Mouse (Mus musculus) hindbrain, embryonic 13.5 days (tissue): ENCODE results near the gene Doxl2. TPM values are rescaled to one million over a fixed set of nuclear protein-coding genes. Genes with fewer than 3 reads are reported as not detected.
"Not testable (repeated sequence)": the region's sequence is repeated elsewhere in the genome, so short reads cannot be mapped to it uniquely, and the experiment has no call there.

Source experiments
- ATAC-seq: fragments of 200-750 bp; cut with Nextera tagmentation; 2 replicates; pipeline ENCODE4 v1.8.0; 2017; ENCODE audit warnings: moderate TSS enrichment; ENCODE audit not compliant: low FRiP score
- H3K27ac ChIP-seq: fragments of 300-500 bp; sonication (generic); 2 replicates; pipeline ENCODE4 v1.5.1; 2015; ENCODE audit warnings: inconsistent platforms, mild to moderate bottlenecking, moderate library complexity
- H3K27me3 ChIP-seq: fragments of 300-500 bp; sonication (generic); 2 replicates; pipeline ENCODE4 v1.6.1; 2015; ENCODE audit warnings: mild to moderate bottlenecking, inconsistent platforms
- H3K36me3 ChIP-seq: fragments of 300-500 bp; sonication (generic); 2 replicates; pipeline ENCODE4 v1.6.1; 2015; ENCODE audit warnings: mild to moderate bottlenecking, inconsistent platforms
- H3K4me1 ChIP-seq: fragments of 300-500 bp; sonication (generic); replicated peaks from 2 replicates; pipeline ENCODE4 v1.6.1; 2015; ENCODE audit warnings: inconsistent platforms
- H3K4me2 ChIP-seq: fragments of 300-500 bp; sonication (generic); 2 replicates; pipeline ENCODE4 v1.6.1; 2015; ENCODE audit warnings: inconsistent platforms, mild to moderate bottlenecking, moderate library complexity
- H3K4me3 ChIP-seq: fragments of 300-500 bp; sonication (generic); 2 replicates; pipeline ENCODE4 v1.5.1; 2015; ENCODE audit warnings: mild to moderate bottlenecking, inconsistent platforms
- H3K9ac ChIP-seq: fragments of 300-500 bp; sonication (generic); 2 replicates; pipeline ENCODE4 v1.6.1; 2015; ENCODE audit warnings: mild to moderate bottlenecking, inconsistent platforms
- H3K9me3 ChIP-seq: fragments of 300-500 bp; sonication (generic); 2 replicates; pipeline ENCODE4 v1.6.1; 2016; ENCODE audit warnings: inconsistent platforms
- WGBS: fragments of 180-500 bp; shearing (Covaris S2); methylation state at CpG from one replicate; pipeline ENCODE4 v1.1.7; 2015; 5-methylcytosine and 5-hydroxymethylcytosine counted together
- polyA plus RNA-seq: library from polyadenylated mRNA; unstranded; fragments of >200 nt; fragmentation: Nextera tagmentation; extraction: Ambion mirVana; gene quantifications from 2 replicates; pipeline ENCODE4 v1.2.1, GENCODE M21; 2015

Gene Doxl2
- not detected in 2 replicates for polyA plus RNA-seq

- Histone ChIP-seq H3K4me1 (no peaks in the 10 kb centered on the region), H3K27ac (no peak within 1 kb of the TSS), H3K4me2 (no peak within 1 kb of the TSS), H3K36me3 (no peaks in the 10 kb centered on the region), H3K27me3 (no peaks in the 10 kb centered on the region), H3K4me3 (no peak within 1 kb of the TSS), H3K9ac (no peak within 1 kb of the TSS), H3K9me3 (no peaks in the 10 kb centered on the region)
- no peak for ATAC-seq
- WGBS = 91% methylated on average over 2 of the region's 2 CpGs
Measured at GRCm38 (mm10) chr6:48974663-48975062, at the start of gene Doxl2. Gene Doxl2, plus strand, starts transcription at chr6:48974963.

- Histone ChIP-seq H3K9ac (no peak within 1 kb of the TSS), H3K9me3 (no peaks in the 10 kb centered on the region), H3K4me2 (no peak within 1 kb of the TSS), H3K27ac (no peak within 1 kb of the TSS), H3K4me1 (no peaks in the 10 kb centered on the region), H3K4me3 (no peak within 1 kb of the TSS), H3K36me3 (no peaks in the 10 kb centered on the region), H3K27me3 (no peaks in the 10 kb centered on the region)
- WGBS = 93% methylated on average over 5 of the region's 5 CpGs
- no peak for ATAC-seq
Measured at GRCm38 (mm10) chr6:48929595-48929994, 45.2 kb upstream of the Doxl2 start, which contains the start of gene 1600015I10Rik. Gene 1600015I10Rik, plus strand, starts transcription at chr6:48929895.

GRCm38 (mm10) chr6:48949596-48949995 lies 25.2 kb upstream of the Doxl2 start:
- H3K27ac ChIP-seq = no peak overlapping the region
- no peaks in the 10 kb centered on the region for H3K4me1 ChIP-seq
- H3K27me3 ChIP-seq = no peaks in the 10 kb centered on the region
- no peak overlapping the region for H3K4me2 ChIP-seq
- no peak for ATAC-seq
- no peak overlapping the region for H3K4me3 ChIP-seq
- no peaks in the 10 kb centered on the region for H3K36me3 ChIP-seq
- H3K9me3 ChIP-seq = no peaks in the 10 kb centered on the region; the same call in 1 of the 2 replicates
- WGBS = 78% methylated on average over 2 of the region's 2 CpGs
- no peak overlapping the region for H3K9ac ChIP-seq

GRCm38 (mm10) chr6:48950676-48951075 lies 24.1 kb upstream of the Doxl2 start:
- WGBS = 89% methylated on average over 5 of the region's 5 CpGs
- no peak for ATAC-seq
- H3K9ac ChIP-seq = no peak overlapping the region
- H3K4me2 ChIP-seq = no peak overlapping the region
- no peak overlapping the region for H3K4me3 ChIP-seq
- H3K36me3 ChIP-seq = no peaks in the 10 kb centered on the region
- no peaks in the 10 kb centered on the region for H3K4me1 ChIP-seq
- H3K27ac ChIP-seq = no peak overlapping the region
- H3K9me3 ChIP-seq = no peaks in the 10 kb centered on the region
- H3K27me3 ChIP-seq = no peaks in the 10 kb centered on the region

GRCm38 (mm10) chr6:48951630-48952029 lies 23.1 kb upstream of the Doxl2 start:
- H3K4me2 ChIP-seq = no peak overlapping the region
- H3K9ac ChIP-seq = no peak overlapping the region
- ATAC-seq = no peak
- no peak overlapping the region for H3K4me3 ChIP-seq
- no peaks in the 10 kb centered on the region for H3K9me3 ChIP-seq
- no peaks in the 10 kb centered on the region for H3K27me3 ChIP-seq
- 92% methylated on average over 6 of the region's 6 CpGs for WGBS
- H3K4me1 ChIP-seq = no peaks in the 10 kb centered on the region
- H3K36me3 ChIP-seq = no peaks in the 10 kb centered on the region
- H3K27ac ChIP-seq = no peak overlapping the region

- H3K4me3 ChIP-seq = no peak overlapping the region
- no peak for ATAC-seq
- no peaks in the 10 kb centered on the region for H3K27me3 ChIP-seq
- no peaks in the 10 kb centered on the region for H3K4me1 ChIP-seq
- H3K4me2 ChIP-seq = no peak overlapping the region
- no peaks in the 10 kb centered on the region for H3K36me3 ChIP-seq
- no peaks in the 10 kb centered on the region for H3K9me3 ChIP-seq
- H3K27ac ChIP-seq = no peak overlapping the region
- H3K9ac ChIP-seq = no peak overlapping the region
- WGBS = 87% methylated on average over 5 of the region's 5 CpGs
Measured at GRCm38 (mm10) chr6:48953220-48953619, 21.5 kb upstream of the Doxl2 start.

GRCm38 (mm10) chr6:48954211-48954610 lies 20.6 kb upstream of the Doxl2 start:
- H3K9ac ChIP-seq = no peak overlapping the region
- H3K4me1 ChIP-seq = no peaks in the 10 kb centered on the region
- no peaks in the 10 kb centered on the region for H3K27me3 ChIP-seq
- WGBS = 80% methylated on average over 5 of the region's 5 CpGs
- no peak overlapping the region for H3K4me2 ChIP-seq
- no peaks in the 10 kb centered on the region for H3K36me3 ChIP-seq
- no peaks in the 10 kb centered on the region for H3K9me3 ChIP-seq
- H3K4me3 ChIP-seq = no peak overlapping the region
- ATAC-seq = no peak
- H3K27ac ChIP-seq = no peak overlapping the region

GRCm38 (mm10) chr6:48954946-48955345 lies 19.8 kb upstream of the Doxl2 start:
- Histone ChIP-seq H3K9me3 (no peaks in the 10 kb centered on the region), H3K4me2 (no peak overlapping the region), H3K27me3 (no peaks in the 10 kb centered on the region), H3K9ac (no peak overlapping the region), H3K4me3 (no peak overlapping the region), H3K4me1 (no peaks in the 10 kb centered on the region), H3K36me3 (no peaks in the 10 kb centered on the region), H3K27ac (no peak overlapping the region)
- 71% methylated on average over 1 of the region's 1 CpGs for WGBS
- ATAC-seq = no peak

GRCm38 (mm10) chr6:48956785-48957184 lies 18.0 kb upstream of the Doxl2 start:
- 87% methylated on average over 4 of the region's 4 CpGs for WGBS
- Histone ChIP-seq H3K27me3 (no peaks in the 10 kb centered on the region), H3K36me3 (no peaks in the 10 kb centered on the region), H3K9me3 (no peaks in the 10 kb centered on the region), H3K9ac (no peak overlapping the region), H3K4me1 (no peaks in the 10 kb centered on the region), H3K4me3 (no peak overlapping the region), H3K4me2 (no peak overlapping the region), H3K27ac (no peak overlapping the region)
- ATAC-seq = no peak

- Histone ChIP-seq H3K9ac (no peak overlapping the region), H3K4me1 (no peaks in the 10 kb centered on the region), H3K4me2 (no peak overlapping the region), H3K9me3 (no peaks in the 10 kb centered on the region), H3K27ac (no peak overlapping the region), H3K4me3 (no peak overlapping the region), H3K27me3 (no peaks in the 10 kb centered on the region), H3K36me3 (no peaks in the 10 kb centered on the region)
- ATAC-seq = no peak
- WGBS = 59% methylated on average over 1 of the region's 1 CpGs
Measured at GRCm38 (mm10) chr6:48958053-48958452, 16.7 kb upstream of the Doxl2 start.

- ATAC-seq, H3K4me2 ChIP-seq, H3K27me3 ChIP-seq, H3K9me3 ChIP-seq, H3K4me3 ChIP-seq, H3K4me1 ChIP-seq, H3K27ac ChIP-seq, H3K9ac ChIP-seq, H3K36me3 ChIP-seq: not testable (repeated sequence)
- WGBS = 33% methylated on average over 7 of the region's 7 CpGs
Measured at GRCm38 (mm10) chr6:48959151-48959550, 15.6 kb upstream of the Doxl2 start.

- WGBS = 94% methylated on average over 5 of the region's 5 CpGs
- H3K27ac ChIP-seq, H3K4me2 ChIP-seq, H3K9ac ChIP-seq, H3K27me3 ChIP-seq, H3K36me3 ChIP-seq, H3K9me3 ChIP-seq, H3K4me3 ChIP-seq, H3K4me1 ChIP-seq, ATAC-seq: not testable (repeated sequence)
Measured at GRCm38 (mm10) chr6:48966696-48967095, 8.1 kb upstream of the Doxl2 start.

GRCm38 (mm10) chr6:48967868-48968267 lies 6.9 kb upstream of the Doxl2 start:
- ATAC-seq = no peak
- Histone ChIP-seq H3K36me3 (no peaks in the 10 kb centered on the region), H3K27me3 (no peaks in the 10 kb centered on the region), H3K4me3 (no peak overlapping the region), H3K9me3 (no peaks in the 10 kb centered on the region), H3K9ac (no peak overlapping the region), H3K27ac (no peak overlapping the region), H3K4me1 (no peaks in the 10 kb centered on the region), H3K4me2 (no peak overlapping the region)

- no peak overlapping the region for H3K27ac ChIP-seq
- 58% methylated on average over 1 of the region's 1 CpGs for WGBS
- no peak overlapping the region for H3K4me3 ChIP-seq
- no peak for ATAC-seq
- H3K4me2 ChIP-seq = no peak overlapping the region
- H3K9ac ChIP-seq = no peak overlapping the region
- no peaks in the 10 kb centered on the region for H3K4me1 ChIP-seq
- no peaks in the 10 kb centered on the region for H3K36me3 ChIP-seq
- no peaks in the 10 kb centered on the region for H3K27me3 ChIP-seq
- no peaks in the 10 kb centered on the region for H3K9me3 ChIP-seq
Measured at GRCm38 (mm10) chr6:48979616-48980015, 4.9 kb downstream of the Doxl2 start.
